Mouse (Mus musculus): ENCODE data around the gene Tmtc4. TPM values are rescaled to one million over a fixed set of nuclear protein-coding genes. Genes with fewer than 3 reads are reported as not detected.

Tmtc4 gene
- total and polyA plus RNA-seq, 3 experiments = 1.4 to 3.3 (median 2.7) TPM

GRCm38 (mm10) chr14:122977056-122977796 lies 6.6 kb downstream of the Tmtc4 start:
- dilution Hi-C loops (cut with MboI; ENCODE audit: extremely low pct_ligation_motif_present, extremely low pct_unique_long_range_greater_than_20kb, low sequenced_read_pairs) = no loop called here
- H3K36me3 ChIP-seq (replicated peaks in 1 of 2; ENCODE audit: control insufficient read depth in 1 of 2, insufficient read depth in 1 of 2, low read length in 1 of 2) = no peaks in the 10 kb centered on the region
- H3K9me3 ChIP-seq (replicated peaks; ENCODE audit: low read length) = no peaks in the 10 kb centered on the region
- H3K79me2 ChIP-seq (replicated peaks; ENCODE audit: control insufficient read depth, extremely low read depth, insufficient read depth, poor library complexity, severe bottlenecking) = no peaks in the 10 kb centered on the region
- in situ Hi-C loops (cut with MboI; ENCODE audit: low pct_ligation_motif_present, low pct_unique_long_range_greater_than_20kb, low sequenced_read_pairs) = no loop called here
- TF ChIP-seq ZC3H11A (IDR thresholded peaks at IDR 0.05; ENCODE audit: low read depth, low read length) (no peak), MAZ (IDR thresholded peaks at IDR 0.05; ENCODE audit: low read depth, low read length) (no peak), ZKSCAN1 (IDR thresholded peaks at IDR 0.05; ENCODE audit: borderline replicate concordance, low read depth, low read length) (no peak), MEF2A (IDR thresholded peaks at IDR 0.05; ENCODE audit: borderline replicate concordance, low read depth, low read length) (no peak), MYC (IDR thresholded peaks at IDR 0.05; ENCODE audit: low read depth, low read length) (no peak), HCFC1 (IDR thresholded peaks at IDR 0.05; ENCODE audit: low read depth, low read length) (no peak)
- DNase-seq (ENCODE audit: extremely low read depth) = no peak
- no peak overlapping the region for H3K4me2 ChIP-seq (ENCODE audit: insufficient read depth, low read depth, poor library complexity, severe bottlenecking)
- H3K27ac ChIP-seq (ENCODE audit: insufficient read depth, low read depth) = no peak overlapping the region
- H3K4me1 ChIP-seq (ENCODE audit: control insufficient read depth in 1 of 2, insufficient read depth in 2 of 2) = peaks cover 6 to 25% of the 10 kb centered on the region in 2 experiments; a peak in 3 of 4 replicates
- H3K9ac ChIP-seq (ENCODE audit: insufficient read depth, low read depth) = no peak overlapping the region
- H3K27me3 ChIP-seq (replicated peaks) = peaks cover 13% of the 10 kb centered on the region
- H3K4me3 ChIP-seq (replicated peaks in 1 of 3; ENCODE audit: low read depth in 2 of 3, low read length in 2 of 3, poor library complexity in 1 of 3) = no peak overlapping the region

- no peak for TF ChIP-seq MXI1 (IDR thresholded peaks at IDR 0.05; ENCODE audit: low read depth, low read length)
- TF ChIP-seq SMC3 (IDR thresholded peaks at IDR 0.05; ENCODE audit: low read depth, low read length) = no peak
- no peak for TF ChIP-seq RAD21 (IDR thresholded peaks at IDR 0.05; ENCODE audit: low read depth, low read length)
- no peak for TF ChIP-seq IRF4 (IDR thresholded peaks at IDR 0.05; ENCODE audit: low read depth, low read length)
- TF ChIP-seq PAX5 (IDR thresholded peaks at IDR 0.05; ENCODE audit: low read length) = no peak
- TF ChIP-seq EP300 (IDR thresholded peaks at IDR 0.05; ENCODE audit: low read length) = no peak
- no peak for TF ChIP-seq POLR2A (IDR thresholded peaks at IDR 0.05; ENCODE audit: low read depth, low read length)
- TF ChIP-seq POLR2AphosphoS2 (IDR thresholded peaks at IDR 0.05; ENCODE audit: low read depth, low read length) = no peak
- no peak for TF ChIP-seq JUN (IDR thresholded peaks at IDR 0.05; ENCODE audit: insufficient read depth, low read depth, low read length)
- TF ChIP-seq KAT2A (IDR thresholded peaks at IDR 0.05; ENCODE audit: insufficient replicate concordance, low read length) = no peak
- no peak for TF ChIP-seq CHD2 (IDR thresholded peaks at IDR 0.05; ENCODE audit: low read length)
- no peak for TF ChIP-seq NELFE (IDR thresholded peaks at IDR 0.05; ENCODE audit: low read depth, low read length)
- TF ChIP-seq ZMIZ1 (IDR thresholded peaks at IDR 0.05; ENCODE audit: low read depth, low read length) = no peak
- TF ChIP-seq CHD1 (IDR thresholded peaks at IDR 0.05; ENCODE audit: low read depth, low read length) = no peak
- no peak for TF ChIP-seq MAX (IDR thresholded peaks at IDR 0.05; ENCODE audit: low read length)
- no peak for TF ChIP-seq CTCF (conservative IDR thresholded peaks at IDR 0.05 in 1 of 2, IDR thresholded peaks at IDR 0.05 in 1 of 2; ENCODE audit: low read depth in 2 of 2, low read length in 2 of 2)
- Histone ChIP-seq H3K27ac (ENCODE audit: insufficient read depth, low read depth) (no peak overlapping the region), H3K9ac (ENCODE audit: insufficient read depth, low read depth) (no peak overlapping the region), H3K36me3 (replicated peaks in 1 of 2; ENCODE audit: control insufficient read depth in 1 of 2, insufficient read depth in 1 of 2, low read length in 1 of 2) (peaks cover 0 to 3% of the 10 kb centered on the region in 2 experiments), H3K9me3 (replicated peaks; ENCODE audit: low read length) (no peaks in the 10 kb centered on the region), H3K4me2 (ENCODE audit: insufficient read depth, low read depth, poor library complexity, severe bottlenecking) (no peak overlapping the region), H3K27me3 (replicated peaks) (no peaks in the 10 kb centered on the region), H3K4me3 (replicated peaks in 1 of 3; ENCODE audit: low read depth in 2 of 3, low read length in 2 of 3, poor library complexity in 1 of 3) (no peak overlapping the region), H3K79me2 (replicated peaks; ENCODE audit: control insufficient read depth, extremely low read depth, insufficient read depth, poor library complexity, severe bottlenecking) (no peaks in the 10 kb centered on the region), H3K4me1 (ENCODE audit: control insufficient read depth in 1 of 2, insufficient read depth in 2 of 2) (peaks cover 0 to 8% of the 10 kb centered on the region in 2 experiments; a peak in 1 of 4 replicates)
- in situ Hi-C loops (cut with MboI; ENCODE audit: low pct_ligation_motif_present, low pct_unique_long_range_greater_than_20kb, low sequenced_read_pairs) = loop anchor here (25.0 kb wide), 1 partner anchor 337 kb away; no protein-coding TSS in a partner anchor
- no peak for DNase-seq (ENCODE audit: extremely low read depth)
- dilution Hi-C loops (cut with MboI; ENCODE audit: extremely low pct_ligation_motif_present, extremely low pct_unique_long_range_greater_than_20kb, low sequenced_read_pairs) = no loop called here
Observed at GRCm38 (mm10) chr14:122974854-122975570, 8.8 kb downstream of the Tmtc4 start.

All from CH12.LX (cell line).